Mouse (Mus musculus) hindbrain, embryonic 12.5 days (tissue): ENCODE measurements around the gene Scn3b. TPM values are rescaled to one million over a fixed set of nuclear protein-coding genes. Genes with fewer than 3 reads are reported as not detected.

ENCODE experiments used
- ATAC-seq: fragments of 200-750 bp; cut with Nextera tagmentation; 2 replicates; pipeline ENCODE4 v1.8.0; 2017; ENCODE audit warnings: moderate TSS enrichment; ENCODE audit not compliant: low FRiP score
- H3K27ac ChIP-seq: fragments of 300-500 bp; sonication (generic); 2 replicates; pipeline ENCODE4 v1.5.1; 2016; ENCODE audit warnings: mild to moderate bottlenecking
- H3K27me3 ChIP-seq: fragments of 300-500 bp; sonication (generic); 2 replicates; pipeline ENCODE4 v1.6.1; 2016; ENCODE audit warnings: mild to moderate bottlenecking
- H3K36me3 ChIP-seq: fragments of 300-500 bp; sonication (generic); 2 replicates; pipeline ENCODE4 v1.6.1; 2016; ENCODE audit warnings: mild to moderate bottlenecking
- H3K4me1 ChIP-seq: fragments of 300-500 bp; sonication (generic); 2 replicates; pipeline ENCODE4 v1.6.1; 2016
- H3K4me2 ChIP-seq: fragments of 300-500 bp; sonication (generic); replicated peaks from 2 replicates; pipeline ENCODE4 v1.6.1; 2016; ENCODE audit warnings: mild to moderate bottlenecking
- H3K4me3 ChIP-seq: fragments of 300-500 bp; sonication (generic); 2 replicates; pipeline ENCODE4 v1.5.1; 2016; ENCODE audit warnings: mild to moderate bottlenecking
- H3K9ac ChIP-seq: fragments of 300-500 bp; sonication (generic); 2 replicates; pipeline ENCODE4 v1.6.1; 2016; ENCODE audit warnings: mild to moderate bottlenecking, moderate library complexity
- H3K9me3 ChIP-seq: fragments of 300-500 bp; sonication (generic); replicated peaks from 2 replicates; pipeline ENCODE4 v1.6.1; 2016; ENCODE audit warnings: mild to moderate bottlenecking
- WGBS: fragments of 180-500 bp; shearing (Covaris S2); methylation state at CpG from one replicate; pipeline ENCODE4 v1.1.7; 2016; 5-methylcytosine and 5-hydroxymethylcytosine counted together
- polyA plus RNA-seq: library from polyadenylated mRNA; unstranded; fragments of >200 nt; fragmentation: Nextera tagmentation; extraction: Ambion mirVana; gene quantifications from 2 replicates; pipeline ENCODE4 v1.2.1, GENCODE M21; 2016

Scn3b gene
- polyA plus RNA-seq, 1 experiment from 2014 or later, result 49.9 TPM

- Histone ChIP-seq H3K4me3 (no peak overlapping the region), H3K9ac (no peak overlapping the region), H3K4me2 (no peak overlapping the region), H3K36me3 (no peaks in the 10 kb centered on the region), H3K27me3 (no peaks in the 10 kb centered on the region), H3K4me1 (peaks cover 10% of the 10 kb centered on the region), H3K27ac (no peak overlapping the region), H3K9me3 (no peaks in the 10 kb centered on the region)
- 54% methylated on average over 9 of the region's 9 CpGs for WGBS
- ATAC-seq, result no peak
Measured at GRCm38 (mm10) chr9:40333649-40334396, 64.8 kb downstream of the Scn3b start.

- no peak for ATAC-seq
- no peaks in the 10 kb centered on the region for H3K27me3 ChIP-seq
- H3K9ac ChIP-seq, result no peak overlapping the region
- WGBS, result 73% methylated on average over 2 of the region's 2 CpGs
- no peak overlapping the region for H3K27ac ChIP-seq
- no peak overlapping the region for H3K4me2 ChIP-seq
- peaks cover 10% of the 10 kb centered on the region for H3K4me1 ChIP-seq
- no peaks in the 10 kb centered on the region for H3K36me3 ChIP-seq
- H3K4me3 ChIP-seq, result no peak overlapping the region
- H3K9me3 ChIP-seq, result no peaks in the 10 kb centered on the region
Measured at GRCm38 (mm10) chr9:40334617-40335016, 65.6 kb downstream of the Scn3b start.

GRCm38 (mm10) chr9:40336701-40337100 lies 67.7 kb downstream of the Scn3b start:
- Histone ChIP-seq H3K4me3 (no peak overlapping the region), H3K9ac (no peak overlapping the region), H3K27ac (no peak overlapping the region), H3K36me3 (no peaks in the 10 kb centered on the region), H3K4me2 (no peak overlapping the region), H3K4me1 (peaks cover 8% of the 10 kb centered on the region), H3K27me3 (no peaks in the 10 kb centered on the region), H3K9me3 (no peaks in the 10 kb centered on the region)
- WGBS, result 71% methylated on average over 5 of the region's 5 CpGs
- ATAC-seq, result no peak

GRCm38 (mm10) chr9:40337131-40337820 lies 68.3 kb downstream of the Scn3b start:
- Histone ChIP-seq H3K27me3 (no peaks in the 10 kb centered on the region), H3K4me3 (no peak overlapping the region), H3K36me3 (no peaks in the 10 kb centered on the region), H3K27ac (no peak overlapping the region), H3K4me1 (peaks cover 8% of the 10 kb centered on the region), H3K4me2 (no peak overlapping the region), H3K9ac (no peak overlapping the region), H3K9me3 (no peaks in the 10 kb centered on the region)
- 76% methylated on average over 4 of the region's 4 CpGs for WGBS
- no peak for ATAC-seq

GRCm38 (mm10) chr9:40339578-40339977 lies 70.6 kb downstream of the Scn3b start:
- Histone ChIP-seq H3K36me3 (no peaks in the 10 kb centered on the region), H3K4me1 (peaks cover 8% of the 10 kb centered on the region), H3K4me2 (no peak overlapping the region), H3K27me3 (no peaks in the 10 kb centered on the region), H3K4me3 (no peak overlapping the region), H3K27ac (no peak overlapping the region), H3K9me3 (no peaks in the 10 kb centered on the region), H3K9ac (no peak overlapping the region)
- no peak for ATAC-seq
- 76% methylated on average over 9 of the region's 9 CpGs for WGBS

Other genes with a start within 250 kb of the Scn3b start
- not detected in 2 replicates for gene Olfr981, start 247.8 kb upstream of the Scn3b start, polyA plus RNA-seq
- gene Olfr982, start 195.4 kb upstream of the Scn3b start, polyA plus RNA-seq, result not detected in 2 replicates
- 0.03 TPM in 1 of 2 replicates, not detected in the other for gene Olfr983, start 175.6 kb upstream of the Scn3b start, polyA plus RNA-seq
- not detected in 2 replicates for gene Olfr984, start 155.0 kb upstream of the Scn3b start, polyA plus RNA-seq
- not detected in 2 replicates for gene Olfr985, start 139.0 kb upstream of the Scn3b start, polyA plus RNA-seq
- not detected in 2 replicates for gene Tmem225, start 121.1 kb upstream of the Scn3b start, polyA plus RNA-seq
- gene Olfr986, start 88.3 kb upstream of the Scn3b start, polyA plus RNA-seq, result not detected in 2 replicates
- 9.0 and 9.9 TPM in 2 replicates for gene Zfp202, start 76.9 kb upstream of the Scn3b start, polyA plus RNA-seq